12 mouse cellular contexts compared by ENCODE assay signal in genomic region chr1:39968999-39969398, GRCm38 (mm10).
DNase-seq lines count a peak whose midpoint lies in the region; ATAC-seq and TF ChIP-seq lines count a peak whose summit lies in the region.
"Had no signal": no experiment of that assay in that cellular context is flagged by ENCODE, and none has a peak within 500 bp of the region (broad histone marks: within the 10 kb centered on the region; RNA-seq: fewer than 3 reads in every experiment).

No protein-coding gene starts in this region.

- peaks cover 10% of the 10 kb centered on the region; the same call in 1 of the 2 replicates for H3K4me1 ChIP-seq in kidney, embryonic 16.5 days (ENCODE audit: insufficient read depth, low read length)
- H3K4me1 ChIP-seq in MEL (ENCODE audit: control insufficient read depth in 1 of 2, insufficient read depth in 2 of 2, low read length in 2 of 2) = peaks cover 3 to 13% of the 10 kb centered on the region in 2 experiments; a peak in 2 of 4 replicates
- H3K4me1 ChIP-seq in embryonic facial prominence, embryonic 14.5 days (ENCODE audit: control insufficient read depth, insufficient read depth, low read length) = peaks cover 22% of the 10 kb centered on the region

- intact Hi-C loops in gastrocnemius, postnatal 14 days (cut with DNase I; ENCODE audit: low total_unique reads) = no loop called here

- H3K36me3 ChIP-seq in kidney, embryonic 16.5 days (ENCODE audit: insufficient read depth, low read length) = peaks cover 6% of the 10 kb centered on the region; the same call in 1 of the 2 replicates
- H3K36me3 ChIP-seq in MEL (ENCODE audit: control insufficient read depth in 1 of 2, insufficient read depth in 2 of 2, low read length in 2 of 2) = peaks cover 0 to 11% of the 10 kb centered on the region in 2 experiments; a peak in 2 of 4 replicates
- H3K36me3 ChIP-seq in embryonic facial prominence, embryonic 14.5 days (ENCODE audit: control insufficient read depth, insufficient read depth, low read length) = peaks cover 19% of the 10 kb centered on the region

- no peak for TF ChIP-seq CTCF in MEL (IDR thresholded peaks at IDR 0.05 in 2 of 3, conservative IDR thresholded peaks at IDR 0.05 in 1 of 3; ENCODE audit: control insufficient read depth in 1 of 3, insufficient read depth in 1 of 3, low read depth in 2 of 3, low read length in 3 of 3, poor library complexity in 1 of 3, severe bottlenecking in 1 of 3)

- no peak for TF ChIP-seq POLR2A in MEL (IDR thresholded peaks at IDR 0.05; ENCODE audit: control insufficient read depth in 1 of 2, insufficient read depth in 1 of 2, low read depth in 1 of 2, low read length in 2 of 2, poor library complexity in 1 of 2)

- no peak for TF ChIP-seq EP300 in MEL (IDR thresholded peaks at IDR 0.05; ENCODE audit: low read depth in 1 of 2, low read length in 2 of 2)

- no peaks in the 10 kb centered on the region for H3K9me3 ChIP-seq in kidney, embryonic 16.5 days (ENCODE audit: low read length)
- H3K9me3 ChIP-seq in MEL (replicated peaks; ENCODE audit: insufficient read depth, low read length) = no peaks in the 10 kb centered on the region
- H3K9me3 ChIP-seq in embryonic facial prominence, embryonic 14.5 days (ENCODE audit: control insufficient read depth, low read length) = no peaks in the 10 kb centered on the region
- H3K9me3 ChIP-seq: heart, embryonic 15.5 days; neural tube, embryonic 13.5 days had no signal

- no peak overlapping the region for H3K4me2 ChIP-seq in kidney, embryonic 16.5 days (replicated peaks; ENCODE audit: low read depth, low read length)
- no peak overlapping the region for H3K4me2 ChIP-seq in embryonic facial prominence, embryonic 14.5 days (ENCODE audit: low read depth, low read length)
- H3K4me2 ChIP-seq: heart, embryonic 15.5 days; neural tube, embryonic 13.5 days had no signal

- no peak for TF ChIP-seq RAD21 in MEL (IDR thresholded peaks at IDR 0.05; ENCODE audit: low read depth, low read length)

- no peak overlapping the region for H3K27ac ChIP-seq in kidney, embryonic 16.5 days (ENCODE audit: low read length)
- H3K27ac ChIP-seq in MEL (ENCODE audit: control insufficient read depth, low read depth, low read length) = no peak overlapping the region
- peak overlapping the region; percentile 39 for H3K27ac ChIP-seq in embryonic facial prominence, embryonic 14.5 days (replicated peaks; ENCODE audit: low read depth, low read length)
- H3K27ac ChIP-seq: heart, embryonic 15.5 days had no signal

- DNase-seq in kidney, postnatal 4 days = no peak
- DNase-seq in MEL (ENCODE audit: low read depth, low spot score) = peak; percentile 75
- no peak for DNase-seq in embryonic facial prominence, embryonic 14.5 days (ENCODE audit: low spot score)
- DNase-seq in gastrocnemius, postnatal 10 days = no peak
- DNase-seq in gastrocnemius, postnatal 14 days = no peak
- DNase-seq: cerebellum, adult 8-10 months; lung, postnatal 10 days; thymus, adult 18-20 months had no signal

- no peaks in the 10 kb centered on the region for H3K79me2 ChIP-seq in MEL (ENCODE audit: control insufficient read depth, insufficient read depth, low read length, poor library complexity)

- WGBS in kidney, embryonic 16.5 days = 49% methylated on average over 7 of the region's 7 CpGs
- 47% methylated on average over 7 of the region's 7 CpGs for WGBS in embryonic facial prominence, embryonic 14.5 days

- peak; percentile 35; the same call in 1 of the 2 replicates for ATAC-seq in kidney, embryonic 16.5 days (ENCODE audit: low FRiP score, low TSS enrichment)
- no peak for ATAC-seq in embryonic facial prominence, embryonic 14.5 days (ENCODE audit: low read depth)
- peak; percentile 88 for ATAC-seq in megakaryocyte, adult 5-6 weeks (ENCODE audit: poor library complexity, severe bottlenecking)

- H3K27me3 ChIP-seq in kidney, embryonic 16.5 days (ENCODE audit: insufficient read depth, low read length) = no peaks in the 10 kb centered on the region
- H3K27me3 ChIP-seq in MEL (ENCODE audit: control insufficient read depth in 1 of 2, insufficient read depth in 2 of 2, low read length in 2 of 2) = no peaks in the 10 kb centered on the region
- H3K27me3 ChIP-seq in embryonic facial prominence, embryonic 14.5 days (replicated peaks; ENCODE audit: control insufficient read depth, insufficient read depth, low read length) = no peaks in the 10 kb centered on the region
- H3K27me3 ChIP-seq: heart, embryonic 15.5 days; neural tube, embryonic 13.5 days had no signal

- H3K4me3 ChIP-seq in kidney, embryonic 16.5 days (ENCODE audit: low read length) = no peak overlapping the region
- H3K4me3 ChIP-seq in MEL (ENCODE audit: control insufficient read depth in 1 of 2, insufficient read depth in 1 of 2, low read depth in 2 of 2, low read length in 2 of 2) = no peak overlapping the region
- no peak overlapping the region for H3K4me3 ChIP-seq in embryonic facial prominence, embryonic 14.5 days (ENCODE audit: low read depth, low read length)
- H3K4me3 ChIP-seq: heart, embryonic 15.5 days; neural tube, embryonic 13.5 days had no signal

- no peak overlapping the region for H3K9ac ChIP-seq in kidney, embryonic 16.5 days (replicated peaks; ENCODE audit: low read length)
- H3K9ac ChIP-seq in MEL (ENCODE audit: control insufficient read depth, low read depth, low read length, poor library complexity, severe bottlenecking) = no peak overlapping the region
- 0 out of 2 replicates have a peak overlapping the region, but pooled peaks have one; percentile 1 for H3K9ac ChIP-seq in embryonic facial prominence, embryonic 14.5 days (ENCODE audit: low read depth, low read length)
- H3K9ac ChIP-seq: heart, embryonic 15.5 days; neural tube, embryonic 13.5 days had no signal

TF ChIP-seq in MEL, 35 proteins besides CTCF, POLR2A, EP300 and RAD21:
- TF ChIP-seq CHD1 (IDR thresholded peaks at IDR 0.05; ENCODE audit: low read depth, low read length) (no peak), UBTF (IDR thresholded peaks at IDR 0.05; ENCODE audit: borderline replicate concordance, insufficient read depth, low read depth, low read length) (no peak), USF2 (IDR thresholded peaks at IDR 0.05; ENCODE audit: borderline replicate concordance in 1 of 2, insufficient read depth in 1 of 2, low read depth in 1 of 2, low read length in 2 of 2) (no peak), TCF12 (IDR thresholded peaks at IDR 0.05; ENCODE audit: low read depth, low read length) (no peak), MYC (IDR thresholded peaks at IDR 0.05; ENCODE audit: low read depth, low read length) (no peak), SMC3 (IDR thresholded peaks at IDR 0.05; ENCODE audit: low read depth, low read length) (no peak), TBP (IDR thresholded peaks at IDR 0.05; ENCODE audit: low read depth, low read length) (0 out of 2 replicates have a peak, but pooled peaks have one; percentile 50), NELFE (IDR thresholded peaks at IDR 0.05; ENCODE audit: low read depth, low read length) (no peak), KAT2A (conservative IDR thresholded peaks at IDR 0.05; ENCODE audit: low read depth, low read length) (no peak), TAL1 (IDR thresholded peaks at IDR 0.05; ENCODE audit: low read length) (no peak), JUND (IDR thresholded peaks at IDR 0.05; ENCODE audit: low read depth, low read length) (no peak), ZNF384 (IDR thresholded peaks at IDR 0.05; ENCODE audit: low read depth, low read length) (no peak), HCFC1 (IDR thresholded peaks at IDR 0.05; ENCODE audit: low read depth, low read length) (no peak), MAX (IDR thresholded peaks at IDR 0.05; ENCODE audit: low read length) (no peak), GATA1 (IDR thresholded peaks at IDR 0.05; ENCODE audit: low read depth, low read length) (no peak), MEF2A (IDR thresholded peaks at IDR 0.05; ENCODE audit: extremely low read depth, insufficient replicate concordance, low read depth, low read length, poor library complexity, severe bottlenecking) (no peak), GABPA (IDR thresholded peaks at IDR 0.05; ENCODE audit: low read depth, low read length) (no peak), ELF1 (IDR thresholded peaks at IDR 0.05; ENCODE audit: low read depth, low read length) (0 out of 2 replicates have a peak, but pooled peaks have one; percentile 12), CHD2 (IDR thresholded peaks at IDR 0.05; ENCODE audit: low read length) (no peak), USF1 (IDR thresholded peaks at IDR 0.05; ENCODE audit: low read depth, low read length) (no peak), MXI1 (IDR thresholded peaks at IDR 0.05; ENCODE audit: low read depth, low read length) (no peak), MYB (IDR thresholded peaks at IDR 0.05; ENCODE audit: low read depth, low read length) (no peak), ZC3H11A (IDR thresholded peaks at IDR 0.05; ENCODE audit: low read depth, low read length) (no peak), E2F4 (IDR thresholded peaks at IDR 0.05; ENCODE audit: borderline replicate concordance, low read depth, low read length) (no peak), ZMIZ1 (IDR thresholded peaks at IDR 0.05; ENCODE audit: low read depth, low read length) (no peak), MAFK (IDR thresholded peaks at IDR 0.05; ENCODE audit: borderline replicate concordance, low read depth, low read length) (0 out of 2 replicates have a peak, but pooled peaks have one; percentile 15), BHLHE40 (IDR thresholded peaks at IDR 0.05; ENCODE audit: borderline replicate concordance, low read depth, low read length) (no peak), POLR2AphosphoS2 (IDR thresholded peaks at IDR 0.05; ENCODE audit: low read length) (no peak), MAZ (IDR thresholded peaks at IDR 0.05; ENCODE audit: low read depth, low read length) (no peak), POLR2AphosphoS5 (IDR thresholded peaks at IDR 0.05; ENCODE audit: borderline replicate concordance, low read depth, low read length) (no peak), RCOR1 (IDR thresholded peaks at IDR 0.05; ENCODE audit: low read depth, low read length) (no peak), ZKSCAN1 (IDR thresholded peaks at IDR 0.05; ENCODE audit: low read depth, low read length) (no peak), ETS1 (IDR thresholded peaks at IDR 0.05; ENCODE audit: low read depth, low read length) (peak; percentile 43; the same call in 1 of the 2 replicates)
